Mouse (Mus musculus) gastrocnemius, adult 2 months (tissue): ENCODE measurements at regions not wholly inside any gene's neighbourhood (a gene's known extent, or its start where the extent isn't known, plus 50 kb on each side); places are given as distances from the start of the nearest gene placed in this dataset.

ENCODE experiments used
- DNase-seq: peaks from one replicate; pipeline ENCODE4 v3.0.0; 2022
- H3K27ac ChIP-seq: fragments of 200-600 bp; 2 replicates; pipeline ENCODE4 v1.8.1; 2022; ENCODE audit warnings: mild to moderate bottlenecking
- H3K4me3 ChIP-seq: fragments of 200-600 bp; 2 replicates; pipeline ENCODE4 v1.8.1; 2022; ENCODE audit warnings: mild to moderate bottlenecking, moderate library complexity
- CTCF ChIP-seq: fragments of 200-600 bp; IDR thresholded peaks from 2 replicates; pipeline ENCODE4 v1.8.1; 2022; ENCODE audit warnings: antibody characterized with exemption, mild to moderate bottlenecking, moderate library complexity
- intact Hi-C: fragments of 180-260 bp; cut with DNase I; formaldehyde crosslinking; loops from one replicate; pipeline ENCODE4 v1.15.1; 2025

DNA sequence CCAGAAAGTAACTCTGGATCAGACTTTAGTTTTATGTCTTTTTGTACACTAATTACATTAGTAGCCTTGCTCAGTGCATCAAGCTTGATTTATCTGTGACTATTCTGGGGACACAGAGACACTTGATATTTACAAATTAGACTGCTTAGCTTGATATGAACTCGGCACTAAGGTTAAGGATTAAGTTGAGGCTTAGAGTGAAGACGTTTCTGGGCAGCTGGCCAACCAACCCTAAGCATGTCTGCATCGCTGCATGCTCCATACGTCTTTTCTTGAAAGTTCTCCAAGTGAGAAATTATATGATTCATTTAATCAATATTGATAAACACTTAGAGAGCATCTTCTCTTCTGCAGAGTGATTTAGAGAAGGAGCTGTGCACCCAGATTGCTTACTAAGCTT is 352.6 kb upstream of the Slitrk1 start:
- no peak overlapping the region for H3K27ac ChIP-seq
- no peak for TF ChIP-seq CTCF
- no peak for DNase-seq
- intact Hi-C loops: no loop called here
- no peak overlapping the region for H3K4me3 ChIP-seq

DNA sequence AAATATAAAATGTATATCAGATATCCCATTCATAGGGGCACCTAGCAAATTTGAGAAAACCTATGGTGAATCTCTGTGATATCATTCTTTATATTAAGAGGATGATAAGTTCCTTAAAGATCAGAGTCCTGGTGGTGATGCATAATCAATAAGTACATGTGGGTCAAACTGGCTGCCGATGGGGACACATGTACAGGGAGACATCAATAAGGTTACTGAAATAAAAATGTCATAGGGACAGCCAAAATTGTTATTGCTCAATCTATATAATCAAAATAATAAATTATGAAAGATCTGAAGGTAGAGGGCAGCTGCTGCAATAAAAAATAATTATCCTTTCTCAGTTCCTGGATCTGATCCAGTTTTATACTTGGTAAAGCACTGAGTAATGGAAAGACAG is 348.0 kb upstream of the Slitrk1 start:
- Histone ChIP-seq H3K27ac (no peak overlapping the region), H3K4me3 (no peak overlapping the region)
- no peak for TF ChIP-seq CTCF
- DNase-seq: no peak
- intact Hi-C loops: no loop called here

DNA sequence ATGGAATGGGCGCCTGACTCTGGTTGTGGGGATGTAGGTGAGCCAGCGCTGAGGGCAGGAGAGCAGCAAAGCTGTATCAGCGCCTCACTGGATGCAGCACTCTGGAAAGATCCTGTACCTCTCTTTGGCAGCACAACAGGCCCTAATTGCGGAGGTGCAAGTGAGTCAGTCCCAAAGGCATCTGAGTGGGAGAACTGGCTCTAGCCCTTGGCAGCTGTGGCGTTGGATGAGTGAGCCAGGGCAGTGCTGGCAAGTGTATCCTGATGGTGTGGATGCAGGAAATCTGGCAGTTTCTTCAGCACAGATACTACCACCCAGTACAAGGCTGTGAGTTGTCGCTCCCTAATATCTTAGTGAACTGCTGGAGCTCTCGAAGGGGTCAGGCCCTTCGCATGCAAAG is 300.9 kb upstream of the Slitrk1 start:
- no peak for TF ChIP-seq CTCF
- Histone ChIP-seq H3K4me3 (no peak overlapping the region), H3K27ac (no peak overlapping the region)
- peak; percentile 19 for DNase-seq
- intact Hi-C loops: no loop called here

DNA sequence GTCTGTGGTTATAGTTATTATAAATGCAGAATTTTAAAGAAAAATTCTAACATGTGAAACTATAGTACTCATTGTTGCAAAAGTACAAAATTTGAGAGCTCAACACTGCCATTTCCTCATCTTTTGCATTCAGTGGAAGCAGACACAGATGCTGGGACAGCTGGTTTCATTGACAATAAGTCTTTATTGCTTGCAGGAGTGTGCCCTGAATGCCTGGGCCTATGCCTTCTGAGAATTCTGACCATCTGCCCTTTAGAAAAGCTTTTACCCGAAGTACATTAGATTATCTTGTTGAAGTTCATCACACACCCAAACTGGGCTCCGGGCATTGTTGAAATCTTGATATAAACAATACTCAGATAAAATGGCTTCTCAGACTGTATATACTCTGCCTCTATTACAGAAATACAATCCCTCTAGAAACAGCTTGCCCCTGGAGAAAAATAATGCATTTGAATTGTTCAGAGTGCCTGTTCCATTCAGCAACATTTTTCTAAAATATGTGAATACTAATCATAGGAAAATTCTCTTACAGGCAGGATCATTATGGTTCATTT is 266.1 kb upstream of the Slitrk1 start:
- H3K4me3 ChIP-seq: no peak overlapping the region
- DNase-seq: no peak
- intact Hi-C loops: no loop called here
- no peak for TF ChIP-seq CTCF
- H3K27ac ChIP-seq: no peak overlapping the region

DNA sequence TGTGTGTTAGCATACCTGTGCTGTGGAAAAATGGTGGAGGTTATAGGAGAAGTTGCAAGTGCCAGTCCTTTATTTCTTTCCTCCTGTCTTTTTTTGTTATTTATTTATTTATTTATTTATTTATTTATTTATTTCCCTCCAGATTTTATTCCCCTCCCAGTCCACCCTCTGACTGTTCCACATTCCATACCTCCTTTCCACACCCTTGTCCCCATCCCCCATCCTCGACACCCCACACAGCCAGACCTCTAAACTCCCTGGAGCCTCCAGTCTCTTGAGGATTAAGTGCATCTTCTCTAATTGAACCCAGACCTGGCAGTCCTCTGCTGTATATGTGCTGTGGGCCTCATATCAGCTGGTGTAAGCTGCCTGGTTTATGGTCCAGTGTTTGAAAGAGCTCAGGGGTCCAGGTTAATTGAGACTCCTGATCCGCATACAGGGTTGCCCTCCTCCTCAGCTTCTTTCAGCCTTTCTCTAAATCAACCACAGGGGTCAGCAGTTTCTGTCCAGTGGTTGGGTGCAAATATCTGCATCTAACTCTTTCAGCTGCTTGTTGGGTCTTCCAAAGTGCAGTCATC is 262.7 kb upstream of the Slitrk1 start:
- intact Hi-C loops: no loop called here
- Histone ChIP-seq H3K27ac (no peak overlapping the region), H3K4me3 (no peak overlapping the region)
- no peak for DNase-seq
- no peak for TF ChIP-seq CTCF

DNA sequence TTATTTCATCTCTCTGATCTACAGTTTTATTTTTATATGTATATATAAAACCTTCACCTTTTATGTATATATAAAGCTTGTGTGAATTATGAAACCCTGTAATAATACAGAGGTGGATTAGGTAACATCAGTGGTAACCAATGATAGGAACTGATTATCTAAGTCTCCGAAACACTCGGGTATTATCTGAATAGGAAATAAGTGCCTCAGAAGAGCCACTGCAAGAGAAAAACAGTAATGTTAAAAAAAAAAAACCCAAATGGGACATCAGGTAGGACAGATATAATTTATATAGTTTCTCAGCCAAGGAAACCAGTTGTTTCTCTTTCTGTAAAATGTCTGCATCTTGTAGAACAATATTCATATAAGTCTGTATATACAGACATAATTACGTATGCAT is 261.9 kb upstream of the Slitrk1 start:
- no peak overlapping the region for H3K27ac ChIP-seq
- TF ChIP-seq CTCF: no peak
- no peak overlapping the region for H3K4me3 ChIP-seq
- intact Hi-C loops: no loop called here
- DNase-seq: no peak
